Mouse (Mus musculus): ENCODE measurements around the gene Ahnak2.

- TF ChIP-seq POLR2A (IDR thresholded peaks at IDR 0.05; ENCODE audit: low read depth, low read length) (no peak), CTCF (IDR thresholded peaks at IDR 0.05; ENCODE audit: extremely low read depth, insufficient read depth, insufficient read length, insufficient replicate concordance) (no peak)
Measured at GRCm38 (mm10) chr12:112821216-112821615, 18.8 kb upstream of the Ahnak2 start.

All from spleen, adult 2 months (tissue).